Mouse (Mus musculus): ENCODE results near the gene Msi2.

Gene Msi2

DNA sequence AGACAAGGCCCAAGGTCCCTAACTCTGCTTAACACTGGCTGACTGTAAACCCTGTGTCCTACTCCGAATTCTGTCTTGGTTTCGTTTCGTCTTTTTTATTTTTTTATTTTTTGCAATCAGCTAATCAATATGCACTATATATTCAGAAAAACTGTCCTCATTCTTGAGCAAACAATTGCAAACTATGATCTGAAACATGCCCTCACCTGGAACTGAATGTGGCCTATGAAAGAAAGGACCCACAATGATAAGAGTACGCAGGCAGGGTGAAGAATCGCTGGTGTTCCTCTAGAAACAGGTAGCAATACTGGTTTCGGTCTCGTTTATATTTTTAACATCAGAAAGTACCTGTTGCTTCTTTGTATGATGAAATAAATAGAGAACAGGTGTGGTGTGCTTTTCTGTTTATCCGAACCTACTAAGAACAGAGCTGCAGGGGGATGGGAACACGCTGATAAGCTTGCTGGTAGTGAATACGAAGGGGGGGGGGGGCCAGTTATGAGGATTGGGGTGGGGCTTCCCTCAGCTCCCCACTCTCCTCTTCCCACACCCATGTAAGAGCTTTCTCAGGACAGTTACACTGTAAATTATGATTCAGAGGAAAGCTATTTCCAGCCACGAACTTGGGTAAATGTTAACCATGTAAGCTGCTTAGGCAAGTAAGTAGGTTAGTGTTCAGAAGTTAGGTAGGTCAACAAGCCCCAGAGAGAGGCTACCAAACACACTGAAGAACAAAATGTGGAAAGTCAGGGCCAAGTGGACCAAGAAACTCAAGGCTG lies 103.6 kb downstream of the Msi2 start:
- DNase-seq (ENCODE audit: low spot score in 2 of 2) = no peak

DNA sequence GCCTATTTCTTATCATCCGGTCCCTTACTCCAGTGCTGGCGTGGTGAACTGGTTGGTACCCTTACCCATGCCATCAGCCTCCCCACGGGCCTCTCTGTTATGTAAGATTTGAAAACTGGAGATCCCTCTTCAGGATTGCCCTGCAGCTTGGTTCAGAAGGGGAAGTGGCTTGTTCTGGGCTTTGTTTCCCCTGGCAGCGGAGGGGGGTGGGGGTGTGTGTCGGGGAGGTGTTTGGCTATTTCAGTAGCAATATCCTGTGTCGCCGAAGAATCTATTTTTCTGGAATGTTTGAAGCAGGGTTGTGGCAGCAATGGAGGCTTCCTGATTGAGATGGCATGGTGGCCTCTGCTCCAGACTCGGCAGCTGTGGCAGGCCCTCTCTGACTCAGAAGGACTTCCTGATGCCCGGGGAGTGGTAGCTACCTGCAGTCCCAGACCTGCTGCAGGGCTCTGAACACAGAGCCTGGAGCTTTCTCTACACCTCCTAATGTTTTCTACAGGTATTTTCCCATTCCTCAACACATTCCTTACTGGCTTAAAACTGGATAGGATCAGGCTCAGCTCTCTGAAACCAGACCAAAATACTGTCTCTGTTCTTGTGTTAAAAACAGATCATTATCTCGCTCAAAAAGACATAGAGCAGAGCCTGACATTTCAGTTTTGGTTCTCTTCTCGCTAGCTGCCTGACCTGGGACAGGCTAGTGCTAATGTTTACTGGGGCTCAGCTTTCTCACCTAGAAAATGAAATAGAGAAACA lies 104.4 kb downstream of the Msi2 start:
- peak; percentile 58 to 76 for DNase-seq (ENCODE audit: low spot score in 2 of 2)

DNA sequence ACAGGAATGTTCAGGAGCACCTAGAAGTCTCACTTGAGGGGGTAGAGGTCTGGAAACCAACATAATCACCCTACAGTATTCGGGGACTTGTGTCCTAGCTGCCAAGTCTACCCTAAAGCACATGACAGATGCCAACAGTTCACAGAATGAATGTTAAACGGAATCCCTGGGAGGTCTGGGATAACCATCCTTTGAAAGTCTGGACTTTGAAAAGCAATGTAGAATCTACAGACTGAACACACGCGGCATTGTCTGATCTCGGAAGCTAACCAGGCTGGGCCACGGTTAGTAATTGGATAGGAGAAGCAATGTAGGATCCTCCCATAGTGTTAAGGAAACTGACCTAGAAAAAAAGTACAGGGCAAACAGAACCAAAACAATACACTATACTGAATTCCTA lies 105.3 kb downstream of the Msi2 start:
- no peak for DNase-seq (ENCODE audit: low spot score in 2 of 2)

DNA sequence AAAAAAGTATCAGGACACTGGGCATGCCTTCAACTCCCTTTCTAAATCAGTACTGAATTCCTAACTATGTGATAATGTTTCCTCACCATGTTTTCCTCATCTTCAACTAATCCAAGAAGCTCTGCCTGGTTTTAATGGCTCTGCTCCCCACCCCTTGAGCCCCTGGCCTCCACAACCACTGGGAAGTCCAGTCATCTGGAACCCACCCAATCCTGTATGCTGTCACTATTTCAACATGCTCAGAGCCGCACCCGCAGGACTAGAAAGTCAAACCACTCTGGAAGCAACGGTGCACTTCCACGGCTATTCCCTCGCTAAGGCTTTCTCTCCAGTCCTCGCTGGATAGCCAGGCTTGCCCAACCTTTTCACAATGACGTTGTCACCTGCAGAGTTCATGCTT lies 106.2 kb downstream of the Msi2 start:
- no peak for DNase-seq (ENCODE audit: low spot score in 2 of 2)

DNA sequence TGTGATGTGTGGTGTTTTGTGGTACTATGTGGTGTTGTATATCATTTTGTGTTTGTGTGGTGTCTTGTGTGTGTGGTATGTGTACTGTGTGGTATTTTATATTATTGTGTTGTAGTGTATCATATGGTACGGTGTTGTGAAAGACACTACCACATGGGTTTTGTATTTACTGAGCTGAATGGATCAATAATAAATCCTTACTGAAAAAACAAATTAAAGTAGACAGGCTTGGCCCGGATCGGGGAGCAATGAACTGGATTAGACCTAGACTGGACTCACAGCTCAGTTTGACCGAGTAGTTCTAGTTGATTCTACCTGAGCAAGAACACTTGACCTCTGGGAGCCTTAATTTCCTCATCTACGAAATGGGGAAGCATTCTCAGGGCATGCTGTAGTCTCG lies 107.5 kb downstream of the Msi2 start:
- DNase-seq (ENCODE audit: low spot score in 2 of 2) = no peak

DNA sequence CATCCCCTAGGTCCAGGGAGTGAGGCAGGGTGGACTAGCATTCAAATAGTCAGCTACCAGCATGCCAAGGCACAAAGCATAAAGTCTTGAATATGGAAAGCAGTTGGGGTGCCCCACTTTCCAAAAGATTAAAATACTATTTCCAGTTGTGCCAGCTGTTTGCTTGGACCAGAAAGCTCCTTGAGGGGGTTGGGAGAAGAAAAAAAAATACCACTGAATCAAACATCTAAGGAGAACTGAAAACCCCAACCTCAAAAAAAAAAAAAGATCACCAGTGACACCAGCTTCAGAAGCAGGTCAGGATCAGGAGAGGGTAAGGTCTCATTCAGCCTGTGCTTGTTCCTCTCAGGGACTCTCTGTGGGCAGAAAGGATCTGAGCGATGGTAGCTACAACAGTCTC lies 108.2 kb downstream of the Msi2 start:
- DNase-seq (ENCODE audit: low spot score in 2 of 2) = no peak

DNA sequence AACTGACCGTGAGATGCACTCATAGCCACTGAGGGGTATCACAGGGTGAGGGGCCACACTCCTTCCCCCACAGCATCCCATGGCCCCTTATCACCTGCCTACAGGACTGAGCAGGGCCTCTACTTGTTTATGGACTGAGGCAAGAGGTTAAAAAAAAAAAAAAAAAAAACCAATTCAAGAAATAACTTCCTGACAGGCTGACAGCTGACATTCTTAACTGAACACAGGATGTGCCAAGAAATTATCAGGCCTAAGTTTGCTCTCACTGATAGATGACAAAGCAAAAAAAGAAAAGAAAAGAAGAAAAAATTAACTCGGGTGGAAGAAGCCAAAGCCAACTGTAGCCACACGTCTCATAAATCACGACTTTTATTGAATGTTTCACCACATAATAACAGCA lies 109.7 kb downstream of the Msi2 start:
- no peak for DNase-seq (ENCODE audit: low spot score in 2 of 2)

DNA sequence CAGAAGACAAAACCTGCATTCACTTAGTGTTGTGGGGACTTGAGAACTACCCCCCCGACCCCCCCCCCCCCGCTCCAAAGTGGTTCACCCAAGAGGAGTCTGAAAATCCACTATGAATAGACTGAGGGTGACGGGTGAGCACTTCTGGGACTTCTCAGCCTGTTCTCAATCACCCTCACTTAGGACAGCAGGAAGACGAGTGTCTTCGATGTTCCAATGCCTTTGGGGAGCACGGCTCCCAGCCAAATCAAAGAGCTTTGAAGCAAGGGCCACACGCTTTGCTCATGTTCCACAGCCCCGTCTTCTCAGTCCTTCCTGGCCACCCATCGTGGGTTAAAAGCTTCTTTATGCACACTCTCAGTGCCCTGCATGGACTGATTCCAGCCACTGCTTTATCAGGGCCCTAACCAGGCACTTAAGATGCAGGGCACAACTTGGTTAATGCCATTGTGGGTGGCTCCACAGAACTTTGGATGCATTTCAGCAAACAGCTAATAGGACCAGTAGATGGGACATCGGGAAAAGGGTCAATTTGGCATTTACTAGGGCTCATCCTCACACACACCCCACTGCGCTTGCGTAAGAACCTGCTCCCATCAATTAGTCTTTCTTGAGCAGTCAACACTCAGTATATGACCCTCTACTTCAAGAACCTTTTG lies 110.5 kb downstream of the Msi2 start:
- DNase-seq (ENCODE audit: low spot score in 2 of 2) = no peak

DNA sequence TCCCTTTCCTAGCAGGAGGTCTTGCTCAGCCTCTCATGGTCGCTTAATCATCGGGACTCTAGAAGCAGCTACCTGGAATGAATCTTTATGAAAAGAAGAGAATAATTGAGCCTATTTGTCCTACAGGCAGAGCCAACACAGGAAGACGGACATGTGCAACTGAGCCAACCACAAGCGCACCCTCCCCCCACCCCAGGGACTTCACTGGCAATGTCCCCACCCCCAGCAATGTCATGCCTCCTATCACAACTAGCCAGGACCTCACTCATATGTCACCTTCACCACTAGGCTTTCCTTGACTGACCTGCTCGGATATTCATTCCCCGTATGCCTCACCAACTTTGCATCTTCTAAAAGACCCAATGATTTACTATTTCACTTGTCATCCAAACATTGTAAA lies 112.5 kb downstream of the Msi2 start:
- DNase-seq (ENCODE audit: low spot score in 2 of 2) = no peak

DNA sequence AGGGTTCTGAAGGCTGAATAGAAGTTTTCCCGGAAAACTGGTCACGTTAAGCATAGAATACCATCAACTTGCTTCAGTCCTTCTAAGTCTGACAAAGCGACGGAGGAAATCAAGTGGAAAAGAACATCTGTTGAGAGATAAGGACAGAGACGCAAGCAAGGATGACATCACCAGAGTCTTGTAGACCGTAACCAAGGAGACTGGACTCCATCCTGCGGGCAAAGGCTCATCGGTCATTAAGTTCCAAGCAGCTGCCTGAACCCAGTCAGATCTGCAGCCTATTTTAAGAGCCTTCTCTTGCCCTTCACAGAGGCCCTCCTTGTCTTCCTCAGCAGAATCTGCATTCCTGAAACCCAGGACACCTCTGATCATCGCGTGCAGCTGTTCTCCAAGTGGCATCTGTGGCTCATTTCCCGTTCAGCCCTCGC lies 113.2 kb downstream of the Msi2 start:
- no peak for DNase-seq (ENCODE audit: low spot score in 2 of 2)

DNA sequence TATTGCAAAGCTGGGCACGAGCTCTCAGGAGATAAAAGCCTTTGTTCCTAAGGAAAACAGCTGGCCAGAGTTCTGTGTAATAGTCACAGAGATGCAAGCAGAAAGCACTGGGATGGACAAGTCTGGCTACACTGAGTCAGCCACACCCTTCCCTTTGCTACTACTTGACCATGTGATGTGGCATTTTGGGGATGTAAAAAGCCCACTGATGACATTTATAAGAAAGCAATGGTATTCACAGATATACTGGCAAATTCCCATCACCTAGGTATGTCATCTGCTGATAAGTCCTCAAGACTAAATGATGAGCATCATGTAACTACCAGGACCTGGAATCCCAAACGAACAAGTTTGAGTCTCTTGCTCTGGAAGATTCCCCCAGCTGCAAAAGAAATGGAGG lies 113.7 kb downstream of the Msi2 start:
- DNase-seq (ENCODE audit: low spot score in 2 of 2) = no peak

DNA sequence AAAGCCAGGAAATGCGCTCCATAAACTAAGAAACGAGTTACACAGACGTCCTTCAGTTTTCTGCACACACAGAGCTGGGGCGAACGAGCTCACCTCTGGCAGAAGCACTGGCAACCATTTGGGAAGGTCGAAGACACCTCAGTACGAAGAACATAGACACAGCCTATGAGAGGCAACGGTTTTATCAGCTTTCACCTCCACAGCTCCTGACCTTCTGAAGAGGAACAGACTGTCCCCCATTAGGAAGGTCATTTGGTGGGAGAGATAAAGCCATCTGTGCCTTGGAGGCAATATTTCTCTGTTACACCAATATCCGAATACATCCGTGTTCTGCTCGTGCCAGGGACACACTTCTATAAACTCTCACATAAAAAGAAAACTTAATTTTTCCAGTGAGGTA lies 114.9 kb downstream of the Msi2 start:
- no peak for DNase-seq (ENCODE audit: low spot score in 2 of 2)

DNA sequence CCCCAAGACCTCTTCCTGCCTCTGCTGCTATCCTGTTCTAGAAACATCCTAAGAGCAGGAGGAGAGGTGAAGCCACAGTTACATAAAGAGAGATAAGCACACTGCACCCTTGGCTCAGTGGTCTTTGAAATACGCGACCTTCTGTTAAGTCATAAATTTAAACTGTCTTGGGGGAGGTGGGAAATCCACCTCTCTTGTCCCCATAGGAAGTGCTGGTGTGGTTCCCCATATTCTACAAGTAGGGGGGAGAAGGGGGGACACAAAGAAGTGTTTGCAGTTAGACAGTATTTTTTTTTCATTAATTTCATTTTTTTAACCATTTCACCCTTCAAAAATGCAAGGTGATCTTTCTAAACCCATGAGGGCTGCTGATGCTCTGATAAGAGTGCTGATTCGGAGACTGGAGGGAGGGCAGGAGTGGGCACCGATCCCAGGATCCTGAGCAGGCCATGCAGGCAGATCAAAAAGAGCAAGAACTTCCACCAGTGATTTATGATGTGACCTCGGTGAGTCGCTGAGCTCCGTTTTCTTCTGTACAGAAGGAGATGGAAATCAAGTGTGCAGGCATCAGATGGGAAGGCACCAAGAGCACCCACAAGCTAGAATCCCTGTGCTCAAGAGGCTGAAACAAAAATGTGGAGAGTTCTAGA lies 115.7 kb downstream of the Msi2 start:
- no peak for DNase-seq (ENCODE audit: low spot score in 2 of 2)

DNA sequence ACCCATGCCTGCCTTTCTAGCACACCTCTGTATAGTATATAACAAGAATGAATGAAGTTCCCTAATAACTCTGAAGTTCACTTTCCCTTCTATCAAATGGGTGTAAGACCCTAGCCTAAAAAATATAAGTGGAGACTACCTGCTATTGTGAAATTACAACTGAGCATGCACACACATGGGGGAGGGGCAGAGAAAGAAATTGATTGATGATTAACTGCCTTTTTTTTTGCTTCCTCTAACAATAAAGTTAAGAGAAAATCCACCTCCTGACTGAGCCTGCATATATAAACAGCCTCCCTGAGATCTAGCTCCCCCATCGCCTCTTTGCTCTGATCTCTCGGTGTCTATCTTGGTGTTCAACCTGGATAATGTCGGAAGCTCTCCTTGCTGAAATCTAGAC lies 118.1 kb downstream of the Msi2 start:
- no peak for DNase-seq (ENCODE audit: low spot score in 2 of 2)

DNA sequence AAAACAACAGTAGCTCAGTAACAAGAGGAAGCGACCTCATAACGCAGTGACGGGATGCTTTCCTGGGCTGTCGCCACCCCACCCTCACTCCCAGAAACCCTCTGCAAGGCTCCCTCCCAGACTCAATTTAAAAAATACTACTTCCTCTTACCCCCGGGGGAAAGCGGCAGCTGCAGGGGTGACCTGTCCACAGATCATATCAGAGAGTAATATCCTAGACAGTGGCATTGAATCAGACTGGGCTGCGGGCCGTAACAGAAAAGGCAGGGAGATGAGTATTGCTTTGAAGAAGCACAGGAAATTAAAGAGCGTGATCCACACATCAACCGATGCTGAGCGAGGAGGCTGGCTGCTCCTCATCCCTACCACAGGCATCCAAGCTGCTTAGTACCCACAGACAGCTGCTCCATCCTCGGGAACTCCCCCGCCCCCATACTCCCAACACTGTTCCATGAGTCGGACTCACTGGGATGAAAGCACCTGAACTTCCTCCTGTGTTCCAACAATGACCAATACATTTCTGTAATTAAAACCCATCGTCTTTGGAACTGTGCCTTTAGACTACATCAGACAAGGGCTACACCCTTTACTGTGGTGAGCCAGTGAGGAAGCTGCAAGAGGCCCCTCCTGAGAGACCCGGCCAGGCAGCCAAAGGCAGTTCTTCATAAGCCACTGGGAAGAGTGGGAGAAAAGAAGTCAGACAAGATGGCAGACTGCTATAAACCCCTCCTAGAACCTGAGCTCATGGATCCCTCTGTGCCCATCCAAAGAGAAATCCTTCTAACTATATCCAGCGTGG lies 118.8 kb downstream of the Msi2 start:
- no peak for DNase-seq (ENCODE audit: low spot score in 2 of 2)

DNA sequence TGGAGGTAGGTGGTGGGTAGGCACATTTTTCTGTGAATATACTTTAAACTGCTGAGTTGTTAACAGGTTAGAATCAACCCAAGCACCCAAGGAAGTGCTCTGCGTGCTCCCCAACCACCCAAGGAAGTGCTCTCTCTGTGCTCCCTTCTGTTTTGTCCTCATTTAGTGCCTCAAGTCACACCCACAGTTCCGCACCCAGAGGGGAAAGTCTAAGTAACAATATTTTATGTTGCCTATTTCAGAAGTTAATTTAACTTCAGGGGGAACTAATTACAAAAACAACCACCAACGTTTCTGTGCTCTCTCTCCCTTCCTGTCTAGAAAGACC lies 119.5 kb downstream of the Msi2 start:
- DNase-seq (ENCODE audit: low spot score in 2 of 2) = no peak

DNA sequence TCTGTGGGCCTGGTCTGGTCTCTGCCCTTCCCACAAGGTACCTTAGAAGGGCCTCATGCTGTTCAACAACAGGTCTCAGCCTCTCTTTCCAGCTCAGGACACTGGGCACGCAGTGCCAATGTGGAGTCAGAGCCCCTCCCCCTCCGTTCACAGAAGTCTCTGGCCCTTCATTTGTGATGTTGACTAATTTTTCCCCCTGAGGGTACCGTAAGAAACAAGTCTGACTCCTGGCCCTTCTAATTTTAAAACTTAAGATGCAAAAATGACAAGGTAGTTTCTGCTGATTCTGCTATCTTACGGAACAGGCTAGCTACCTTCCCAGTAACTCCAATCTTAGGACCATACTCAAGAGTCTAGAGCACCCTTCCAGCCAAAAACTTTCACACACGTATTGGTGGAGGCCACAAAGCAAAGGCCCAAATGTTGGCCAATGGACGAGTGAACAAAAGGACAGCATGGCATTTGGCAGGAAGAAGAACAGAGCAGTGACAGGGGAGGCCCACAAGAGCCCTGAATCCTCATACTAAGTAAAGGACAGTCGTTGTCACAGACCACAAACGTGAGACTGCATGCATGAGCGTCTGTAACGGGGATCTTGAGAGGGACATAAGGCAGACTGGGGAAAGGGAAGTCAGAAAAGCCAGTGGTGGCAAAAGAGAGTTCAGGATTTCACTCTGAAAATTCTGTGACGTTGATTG lies 120.0 kb downstream of the Msi2 start:
- no peak for DNase-seq (ENCODE audit: low spot score in 2 of 2)

DNA sequence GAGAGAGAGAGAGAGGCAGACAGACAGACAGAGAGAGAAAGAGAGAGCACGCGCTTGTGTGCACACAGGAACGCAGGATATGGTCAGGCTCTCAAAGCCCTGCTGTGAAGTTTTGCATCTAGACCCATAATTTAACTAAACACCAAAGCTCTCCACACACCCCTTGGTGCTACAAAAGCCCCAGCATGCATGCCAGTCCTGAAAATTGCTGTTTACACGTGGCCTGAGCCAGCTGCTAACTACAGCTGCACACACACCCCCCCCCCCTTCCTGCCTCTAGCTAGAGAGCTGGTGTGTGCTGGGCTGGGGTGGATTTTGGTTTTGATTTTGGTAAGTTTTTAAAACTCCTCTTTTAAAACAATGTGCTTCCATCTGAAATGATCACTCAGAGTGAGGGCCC lies 122.7 kb downstream of the Msi2 start:
- no peak for DNase-seq (ENCODE audit: low spot score in 2 of 2)

DNA sequence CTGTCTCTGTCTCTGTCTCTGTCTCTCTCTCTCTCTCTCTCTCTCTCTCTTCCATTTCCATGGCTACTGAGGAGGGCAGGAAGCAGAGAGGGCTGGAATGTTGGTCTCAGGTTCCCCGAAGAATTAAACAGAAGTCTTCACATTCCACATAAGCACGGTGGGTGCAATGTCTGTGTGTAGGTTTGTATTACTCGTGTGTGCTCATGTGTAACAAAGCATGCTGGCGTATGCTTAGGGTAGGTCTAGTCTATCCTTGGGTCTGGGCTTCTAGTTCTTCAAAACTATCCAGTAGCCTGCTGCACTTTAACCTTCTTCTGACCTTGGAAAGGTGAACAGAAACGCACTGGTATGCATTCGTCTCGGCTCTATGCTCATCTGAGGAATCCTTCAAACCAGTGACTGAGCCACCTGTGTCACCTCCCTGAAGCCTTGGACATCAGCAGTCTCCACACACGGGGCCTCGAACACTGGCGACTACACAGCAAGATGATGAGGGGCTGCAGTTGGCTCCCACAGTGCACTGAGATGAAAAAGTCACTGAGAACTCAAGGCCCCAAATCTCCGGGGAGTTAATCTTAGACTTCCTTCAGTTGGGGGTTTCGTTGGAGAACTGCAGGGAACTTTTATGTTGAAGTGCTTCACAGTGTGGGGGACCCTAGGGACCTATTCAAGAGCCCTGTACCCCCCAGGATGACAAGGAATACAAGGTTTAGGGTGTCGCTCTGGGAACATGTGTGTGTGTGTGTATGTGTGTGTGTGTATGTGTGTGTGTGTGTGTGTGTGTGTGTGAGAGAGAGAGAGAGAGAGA lies 123.3 kb downstream of the Msi2 start:
- DNase-seq (ENCODE audit: low spot score in 2 of 2) = no peak

DNA sequence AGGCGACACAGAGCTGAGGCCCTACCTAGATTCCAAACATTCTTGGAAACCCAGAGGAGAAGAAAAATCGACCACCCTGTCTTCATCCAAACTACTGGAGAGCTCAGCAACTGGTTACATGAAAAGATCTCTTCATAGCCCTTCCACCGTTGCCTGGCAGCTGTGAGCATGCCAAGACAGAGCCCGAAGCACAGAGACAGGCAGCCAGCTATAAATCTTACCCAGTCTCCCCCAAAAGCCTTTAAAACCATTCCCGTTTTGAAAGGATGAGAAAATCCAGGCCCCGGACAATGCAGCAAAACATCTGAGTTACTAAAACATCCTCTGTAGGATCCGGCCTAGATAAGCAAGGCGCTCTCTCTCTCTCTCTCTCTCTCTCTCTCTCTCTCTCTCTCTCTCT lies 124.3 kb downstream of the Msi2 start:
- no peak for DNase-seq (ENCODE audit: low spot score in 2 of 2)

Measured in spleen, postnatal 4 days (tissue).